Comparison of ENCODE assay signal across 14 mouse cellular contexts in genomic region chr9:40117287-40117659, GRCm38 (mm10). TPM values are rescaled to one million over a fixed set of nuclear protein-coding genes. Genes with fewer than 3 reads are reported as not detected.
DNase-seq lines count a peak whose midpoint lies in the region; ATAC-seq lines count a peak whose summit lies in the region.
"Had no signal": no experiment of that assay in that cellular context is flagged by ENCODE, and none has a peak within 500 bp of the region (broad histone marks: within the 10 kb centered on the region; RNA-seq: fewer than 3 reads in every experiment).

No protein-coding gene starts in this region.

- peak; percentile 65; the same call in 1 of the 2 replicates for ATAC-seq in kidney, embryonic 16.5 days (ENCODE audit: low FRiP score, low TSS enrichment)
- ATAC-seq in intestine, embryonic 15.5 days = no peak

- H3K4me3 ChIP-seq in kidney, embryonic 16.5 days (ENCODE audit: low read length) = no peak overlapping the region
- H3K4me3 ChIP-seq in intestine, embryonic 15.5 days (replicated peaks) = no peak overlapping the region

- H3K36me3 ChIP-seq in kidney, embryonic 16.5 days (ENCODE audit: insufficient read depth, low read length) = no peaks in the 10 kb centered on the region
- H3K36me3 ChIP-seq in intestine, embryonic 15.5 days = no peaks in the 10 kb centered on the region

- H3K9ac ChIP-seq in kidney, embryonic 16.5 days (replicated peaks; ENCODE audit: low read length) = no peak overlapping the region
- no peak overlapping the region for H3K9ac ChIP-seq in intestine, embryonic 15.5 days
- H3K9ac ChIP-seq: hindbrain, embryonic 14.5 days had no signal

- H3K4me1 ChIP-seq in kidney, embryonic 16.5 days (ENCODE audit: insufficient read depth, low read length) = 0 out of 2 replicates have a peak, but pooled peaks cover 3% of the 10 kb centered on the region
- 0 out of 2 replicates have a peak, but pooled peaks cover 3% of the 10 kb centered on the region for H3K4me1 ChIP-seq in intestine, embryonic 15.5 days (replicated peaks)

- peak overlapping the region; percentile 76 for H3K27ac ChIP-seq in kidney, embryonic 16.5 days (ENCODE audit: low read length)
- no peak overlapping the region for H3K27ac ChIP-seq in intestine, embryonic 15.5 days
- H3K27ac ChIP-seq: hindbrain, embryonic 14.5 days had no signal

- 57% methylated on average over 5 of the region's 5 CpGs for WGBS in kidney, embryonic 16.5 days
- 70% methylated on average over 5 of the region's 5 CpGs for WGBS in intestine, embryonic 15.5 days

- DNase-seq in kidney, postnatal 36 days = no peak
- DNase-seq in retina, embryonic 14.5 days (ENCODE audit: low spot score) = peak; percentile 33
- DNase-seq in retina, postnatal 1 day = no peak
- DNase-seq in T-cell, adult 2 months (ENCODE audit: low spot score) = no peak
- DNase-seq in adrenal gland, adult 8-10 months = no peak
- DNase-seq: cerebellum, postnatal 36 days had no signal

- H3K9me3 ChIP-seq in kidney, embryonic 16.5 days (ENCODE audit: low read length) = no peaks in the 10 kb centered on the region
- H3K9me3 ChIP-seq in intestine, embryonic 15.5 days = no peaks in the 10 kb centered on the region

- H3K27me3 ChIP-seq in kidney, embryonic 16.5 days (ENCODE audit: insufficient read depth, low read length) = no peaks in the 10 kb centered on the region
- no peaks in the 10 kb centered on the region for H3K27me3 ChIP-seq in intestine, embryonic 15.5 days (replicated peaks)

- 0 out of 2 replicates have a peak overlapping the region, but pooled peaks have one; percentile 3 for H3K4me2 ChIP-seq in kidney, embryonic 16.5 days (replicated peaks; ENCODE audit: low read depth, low read length)
- peak overlapping the region; percentile 31 for H3K4me2 ChIP-seq in intestine, embryonic 15.5 days (replicated peaks)
- H3K4me2 ChIP-seq: hindbrain, embryonic 14.5 days had no signal

RNA-seq across cellular contexts. Expression of gene Olfr984, which starts 3.3 kb away (rescaled TPM):
- not detected in 2 replicates for polyA plus RNA-seq in kidney, embryonic 16.5 days (2015; fragmentation: Nextera tagmentation; extraction: Ambion mirVana)
- polyA plus RNA-seq in intestine, embryonic 15.5 days (2015; fragmentation: Nextera tagmentation; extraction: Ambion mirVana) = not detected in 2 replicates
- total RNA-seq in adrenal gland, adult 8-10 months (2022) = not detected
- total RNA-seq: adrenal gland, adult 2 months had no signal
- polyA plus RNA-seq: adrenal gland, adult 2 months; frontal cortex, adult 2 months; hindbrain, embryonic 14.5 days; large intestine, adult 2 months; small intestine, adult 2 months; testis, adult 2 months had no signal

RNA-seq across cellular contexts. Expression of gene Olfr985, which starts 12.7 kb away (rescaled TPM):
- not detected in 2 replicates for polyA plus RNA-seq in kidney, embryonic 16.5 days (2015; fragmentation: Nextera tagmentation; extraction: Ambion mirVana)
- not detected in 2 replicates for polyA plus RNA-seq in intestine, embryonic 15.5 days (2015; fragmentation: Nextera tagmentation; extraction: Ambion mirVana)
- total RNA-seq in adrenal gland, adult 8-10 months (2022) = under 1 TPM in 1 of 4 experiments, not detected in 3; 0.23 TPM
- total RNA-seq: adrenal gland, adult 2 months had no signal
- polyA plus RNA-seq: adrenal gland, adult 2 months; hindbrain, embryonic 14.5 days; large intestine, adult 2 months; small intestine, adult 2 months; testis, adult 2 months had no signal

RNA-seq across cellular contexts. Expression of gene Olfr983, which starts 23.9 kb away (rescaled TPM):
- polyA plus RNA-seq in kidney, embryonic 16.5 days (2015; fragmentation: Nextera tagmentation; extraction: Ambion mirVana) = not detected in 2 replicates
- not detected in 2 replicates for polyA plus RNA-seq in intestine, embryonic 15.5 days (2015; fragmentation: Nextera tagmentation; extraction: Ambion mirVana)
- total RNA-seq in adrenal gland, adult 8-10 months (2022) = not detected
- total RNA-seq: adrenal gland, adult 2 months had no signal
- polyA plus RNA-seq: adrenal gland, adult 2 months; frontal cortex, adult 2 months; hindbrain, embryonic 14.5 days; large intestine, adult 2 months; small intestine, adult 2 months; testis, adult 2 months had no signal

RNA-seq across cellular contexts. Expression of gene Tmem225, which starts 30.6 kb away (rescaled TPM):
- not detected in 2 replicates for polyA plus RNA-seq in kidney, embryonic 16.5 days (2015; fragmentation: Nextera tagmentation; extraction: Ambion mirVana)
- not detected in 2 replicates for polyA plus RNA-seq in intestine, embryonic 15.5 days (2015; fragmentation: Nextera tagmentation; extraction: Ambion mirVana)
- total RNA-seq in adrenal gland, adult 8-10 months (2022) = not detected
- total RNA-seq: adrenal gland, adult 2 months had no signal
- polyA plus RNA-seq: adrenal gland, adult 2 months; frontal cortex, adult 2 months; hindbrain, embryonic 14.5 days; large intestine, adult 2 months; small intestine, adult 2 months had no signal

RNA-seq across cellular contexts. Expression of gene Olfr982, which starts 43.6 kb away (rescaled TPM):
- not detected in 2 replicates for polyA plus RNA-seq in kidney, embryonic 16.5 days (2015; fragmentation: Nextera tagmentation; extraction: Ambion mirVana)
- not detected in 2 replicates for polyA plus RNA-seq in intestine, embryonic 15.5 days (2015; fragmentation: Nextera tagmentation; extraction: Ambion mirVana)
- total RNA-seq in adrenal gland, adult 8-10 months (2022) = not detected
- total RNA-seq: adrenal gland, adult 2 months had no signal
- polyA plus RNA-seq: adrenal gland, adult 2 months; frontal cortex, adult 2 months; hindbrain, embryonic 14.5 days; large intestine, adult 2 months; small intestine, adult 2 months; testis, adult 2 months had no signal
